Mouse (Mus musculus): Measurements from ENCODE around the gene Sirt7. TPM values are rescaled to one million over a fixed set of nuclear protein-coding genes. Genes with fewer than 3 reads are reported as not detected.

Gene Sirt7
- polyA plus RNA-seq, 1 experiment from 2014 or later: 46.2 TPM

DNA sequence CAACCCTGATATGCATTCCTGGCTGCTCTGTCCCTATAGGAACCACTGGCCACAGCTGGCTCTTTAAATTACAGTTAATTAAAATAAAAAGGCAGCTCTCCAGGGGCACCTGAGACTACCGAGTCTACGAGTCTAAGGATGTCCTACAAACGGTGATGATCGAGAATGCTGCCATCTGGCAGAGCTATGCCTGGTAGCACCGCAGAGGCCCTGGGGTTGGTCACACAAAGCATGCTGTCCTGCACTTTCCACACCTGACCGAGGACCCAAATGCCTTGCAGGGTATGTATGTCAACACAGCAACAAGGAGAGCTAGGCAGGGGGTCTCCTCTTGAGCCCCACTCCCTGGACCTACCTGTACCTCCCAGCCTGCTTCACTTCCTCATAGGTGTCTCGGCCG is 11.1 kb downstream of the Sirt7 start:
- H3K4me2 ChIP-seq (ENCODE audit: low read length): no peak overlapping the region
- no peak for ATAC-seq

DNA sequence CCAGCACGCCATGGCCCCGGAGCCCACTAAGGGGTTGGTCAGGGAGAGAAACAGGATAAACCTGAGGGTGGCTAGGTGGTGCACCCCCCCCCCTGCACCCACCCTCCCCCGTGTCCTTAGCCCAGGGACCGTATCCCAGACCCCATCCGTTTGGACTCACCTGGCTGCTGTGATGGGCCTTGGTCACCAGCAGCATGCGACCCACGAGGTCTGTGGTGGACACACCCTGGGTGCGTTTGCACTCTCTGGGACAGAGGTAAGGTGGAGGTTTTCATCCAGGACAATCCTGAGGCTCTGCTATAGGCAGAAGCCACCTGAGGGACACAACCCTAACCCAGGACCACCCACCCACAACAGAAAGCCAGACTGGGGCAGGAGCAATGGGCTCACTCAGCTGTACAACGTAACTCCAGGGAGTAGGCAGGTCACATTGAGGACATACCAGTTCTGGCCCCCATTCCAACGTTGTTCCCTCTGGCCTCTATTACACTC is 11.5 kb downstream of the Sirt7 start:
- H3K27ac ChIP-seq (ENCODE audit: low read length): no peak overlapping the region
- no peak for ATAC-seq
- peaks cover 37% of the 10 kb centered on the region for H3K36me3 ChIP-seq (ENCODE audit: control insufficient read depth, insufficient read depth, low read length)
- H3K4me2 ChIP-seq (ENCODE audit: low read length): no peak overlapping the region
- no peak overlapping the region for H3K9ac ChIP-seq (ENCODE audit: low read depth, low read length)
- no peaks in the 10 kb centered on the region for H3K9me3 ChIP-seq (replicated peaks; ENCODE audit: control insufficient read depth, low read length, poor library complexity, severe bottlenecking)
- 90% methylated on average over 9 of the region's 10 CpGs for WGBS
- H3K4me1 ChIP-seq (ENCODE audit: control insufficient read depth, insufficient read depth, low read length): peaks cover 23% of the 10 kb centered on the region
- H3K4me3 ChIP-seq (ENCODE audit: low read depth, low read length): no peak overlapping the region
- H3K27me3 ChIP-seq (ENCODE audit: control insufficient read depth, insufficient read depth, low read depth, low read length): no peaks in the 10 kb centered on the region; the same call in 1 of the 2 replicates

More for the DNA sequence above, 11.1 kb downstream of the Sirt7 start:
- no peaks in the 10 kb centered on the region for H3K9me3 ChIP-seq (replicated peaks; ENCODE audit: control insufficient read depth, low read length, poor library complexity, severe bottlenecking)
- no peaks in the 10 kb centered on the region; the same call in 1 of the 2 replicates for H3K27me3 ChIP-seq (ENCODE audit: control insufficient read depth, insufficient read depth, low read depth, low read length)
- peaks cover 19% of the 10 kb centered on the region for H3K4me1 ChIP-seq (ENCODE audit: control insufficient read depth, insufficient read depth, low read length)
- H3K36me3 ChIP-seq (ENCODE audit: control insufficient read depth, insufficient read depth, low read length): peaks cover 42% of the 10 kb centered on the region
- no peak overlapping the region for H3K4me3 ChIP-seq (ENCODE audit: low read depth, low read length)
- 85% methylated on average over 8 of the region's 8 CpGs for WGBS
- no peak overlapping the region for H3K9ac ChIP-seq (ENCODE audit: low read depth, low read length)
- no peak overlapping the region for H3K27ac ChIP-seq (ENCODE audit: low read length)

GRCm38 (mm10) chr11:120612763-120613162 is 12.3 kb downstream of the Sirt7 start:
- no peak for ATAC-seq
- peaks cover 31% of the 10 kb centered on the region; the same call in 1 of the 2 replicates for H3K36me3 ChIP-seq (ENCODE audit: control insufficient read depth, insufficient read depth, low read length)

GRCm38 (mm10) chr11:120610477-120611046 is 14.5 kb downstream of the Sirt7 start:
- Histone ChIP-seq H3K9ac (ENCODE audit: low read depth, low read length) (no peak overlapping the region), H3K4me1 (ENCODE audit: control insufficient read depth, insufficient read depth, low read length) (peaks cover 6% of the 10 kb centered on the region; the same call in 1 of the 2 replicates), H3K9me3 (replicated peaks; ENCODE audit: control insufficient read depth, low read length, poor library complexity, severe bottlenecking) (no peaks in the 10 kb centered on the region), H3K36me3 (ENCODE audit: control insufficient read depth, insufficient read depth, low read length) (peaks cover 28% of the 10 kb centered on the region; the same call in 1 of the 2 replicates), H3K4me3 (ENCODE audit: low read depth, low read length) (no peak overlapping the region), H3K27me3 (ENCODE audit: control insufficient read depth, insufficient read depth, low read depth, low read length) (no peaks in the 10 kb centered on the region; the same call in 1 of the 2 replicates), H3K4me2 (ENCODE audit: low read length) (no peak overlapping the region), H3K27ac (ENCODE audit: low read length) (no peak overlapping the region)
- ATAC-seq: no peak
- WGBS: 79% methylated on average over 9 of the region's 9 CpGs

More at GRCm38 (mm10) chr11:120612763-120613162, 12.3 kb downstream of the Sirt7 start:
- H3K4me3 ChIP-seq (ENCODE audit: low read depth, low read length): no peak overlapping the region
- H3K4me1 ChIP-seq (ENCODE audit: control insufficient read depth, insufficient read depth, low read length): peaks cover 22% of the 10 kb centered on the region
- 47% methylated on average over 6 of the region's 6 CpGs for WGBS
- H3K27me3 ChIP-seq (ENCODE audit: control insufficient read depth, insufficient read depth, low read depth, low read length): no peaks in the 10 kb centered on the region; the same call in 1 of the 2 replicates
- no peak overlapping the region for H3K27ac ChIP-seq (ENCODE audit: low read length)
- no peak overlapping the region for H3K9ac ChIP-seq (ENCODE audit: low read depth, low read length)
- H3K9me3 ChIP-seq (replicated peaks; ENCODE audit: control insufficient read depth, low read length, poor library complexity, severe bottlenecking): no peaks in the 10 kb centered on the region
- H3K4me2 ChIP-seq (ENCODE audit: low read length): no peak overlapping the region

DNA sequence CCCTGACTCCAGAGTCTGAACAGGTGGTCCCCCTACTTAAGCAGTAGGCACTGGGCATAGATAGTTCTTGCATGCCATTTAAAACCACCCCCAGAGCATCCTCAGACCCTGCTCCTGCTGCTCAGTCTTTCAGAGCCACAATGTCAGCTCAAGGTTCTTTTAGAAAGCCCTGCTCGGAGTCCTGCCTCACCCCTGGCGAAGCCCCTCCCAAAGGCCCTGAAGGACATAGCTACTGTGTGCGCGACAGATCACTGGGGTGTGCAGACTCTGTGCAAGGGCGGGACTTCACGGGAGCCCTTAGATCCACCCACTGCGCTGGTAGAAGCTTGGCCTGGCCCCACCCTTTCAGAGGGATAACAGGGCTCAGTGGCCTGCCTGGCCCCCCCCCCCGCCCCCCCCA is 15.8 kb downstream of the Sirt7 start:
- 0 out of 2 replicates have a peak, but pooled peaks have one; percentile 36 for ATAC-seq
- Histone ChIP-seq H3K4me3 (ENCODE audit: low read depth, low read length) (no peak overlapping the region), H3K36me3 (ENCODE audit: control insufficient read depth, insufficient read depth, low read length) (peaks cover 31% of the 10 kb centered on the region; the same call in 1 of the 2 replicates), H3K9ac (ENCODE audit: low read depth, low read length) (peak overlapping the region; percentile 38; the same call in 1 of the 2 replicates), H3K27me3 (ENCODE audit: control insufficient read depth, insufficient read depth, low read depth, low read length) (no peaks in the 10 kb centered on the region; the same call in 1 of the 2 replicates), H3K4me1 (ENCODE audit: control insufficient read depth, insufficient read depth, low read length) (peaks cover 6% of the 10 kb centered on the region; the same call in 1 of the 2 replicates), H3K9me3 (replicated peaks; ENCODE audit: control insufficient read depth, low read length, poor library complexity, severe bottlenecking) (no peaks in the 10 kb centered on the region), H3K4me2 (ENCODE audit: low read length) (no peak overlapping the region), H3K27ac (ENCODE audit: low read length) (no peak overlapping the region)
- 44% methylated on average over 7 of the region's 8 CpGs for WGBS

- Histone ChIP-seq H3K4me3 (ENCODE audit: low read depth, low read length) (0 out of 2 replicates have a peak within 1 kb of the TSS, but pooled peaks have one; percentile 5), H3K27me3 (ENCODE audit: control insufficient read depth, insufficient read depth, low read depth, low read length) (no peaks in the 10 kb centered on the region; the same call in 1 of the 2 replicates), H3K9me3 (replicated peaks; ENCODE audit: control insufficient read depth, low read length, poor library complexity, severe bottlenecking) (no peaks in the 10 kb centered on the region), H3K36me3 (ENCODE audit: control insufficient read depth, insufficient read depth, low read length) (peaks cover 30% of the 10 kb centered on the region; the same call in 1 of the 2 replicates), H3K9ac (ENCODE audit: low read depth, low read length) (peak within 1 kb of the TSS; percentile 38; the same call in 1 of the 2 replicates), H3K27ac (ENCODE audit: low read length) (no peak within 1 kb of the TSS), H3K4me1 (ENCODE audit: control insufficient read depth, insufficient read depth, low read length) (peaks cover 6% of the 10 kb centered on the region; the same call in 1 of the 2 replicates), H3K4me2 (ENCODE audit: low read length) (peak within 1 kb of the TSS; percentile 30; the same call in 1 of the 2 replicates)
- no peak for ATAC-seq
- WGBS: 7% methylated on average over 45 of the region's 45 CpGs
These were observed 16.6 kb downstream of the Sirt7 start, which contains the start of gene Npb for GRCm38 (mm10) chr11:120608241-120609034. Gene Npb, plus strand, starts transcription at chr11:120608477.

DNA sequence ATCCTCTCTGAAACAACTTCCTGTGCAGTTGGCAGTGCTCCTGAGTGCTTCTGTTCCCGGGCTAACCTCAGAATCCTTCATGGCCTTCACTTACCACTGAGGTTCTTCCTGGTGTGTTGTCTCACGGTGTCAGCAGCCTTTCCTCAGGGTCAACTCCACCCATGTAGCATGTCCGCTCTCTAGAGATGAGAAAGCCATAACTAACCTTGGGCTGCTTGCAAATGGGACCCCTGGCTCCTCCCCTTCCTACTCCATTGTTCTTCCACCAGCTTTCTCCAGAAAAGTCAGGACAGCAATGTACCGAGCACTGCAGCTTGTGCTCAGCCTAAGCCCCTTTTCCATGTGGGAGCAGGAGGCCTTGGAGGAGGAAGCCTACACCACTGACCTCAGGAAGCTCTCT is 18.3 kb downstream of the Sirt7 start:
- H3K27me3 ChIP-seq (ENCODE audit: control insufficient read depth, insufficient read depth, low read depth, low read length): no peaks in the 10 kb centered on the region; the same call in 1 of the 2 replicates
- no peaks in the 10 kb centered on the region for H3K9me3 ChIP-seq (replicated peaks; ENCODE audit: control insufficient read depth, low read length, poor library complexity, severe bottlenecking)
- H3K36me3 ChIP-seq (ENCODE audit: control insufficient read depth, insufficient read depth, low read length): peaks cover 22% of the 10 kb centered on the region; the same call in 1 of the 2 replicates
- no peak overlapping the region for H3K4me2 ChIP-seq (ENCODE audit: low read length)
- ATAC-seq: no peak
- no peak overlapping the region for H3K9ac ChIP-seq (ENCODE audit: low read depth, low read length)
- peaks cover 6% of the 10 kb centered on the region; the same call in 1 of the 2 replicates for H3K4me1 ChIP-seq (ENCODE audit: control insufficient read depth, insufficient read depth, low read length)
- 84% methylated on average over 4 of the region's 4 CpGs for WGBS
- no peak overlapping the region for H3K27ac ChIP-seq (ENCODE audit: low read length)
- no peak overlapping the region for H3K4me3 ChIP-seq (ENCODE audit: low read depth, low read length)

- H3K4me3 ChIP-seq (ENCODE audit: low read depth, low read length): no peak overlapping the region
- no peak overlapping the region for H3K27ac ChIP-seq (ENCODE audit: low read length)
- no peaks in the 10 kb centered on the region for H3K9me3 ChIP-seq (replicated peaks; ENCODE audit: control insufficient read depth, low read length, poor library complexity, severe bottlenecking)
- peaks cover 17% of the 10 kb centered on the region for H3K36me3 ChIP-seq (ENCODE audit: control insufficient read depth, insufficient read depth, low read length)
- 88% methylated on average over 7 of the region's 7 CpGs for WGBS
- peaks cover 6% of the 10 kb centered on the region; the same call in 1 of the 2 replicates for H3K4me1 ChIP-seq (ENCODE audit: control insufficient read depth, insufficient read depth, low read length)
- no peak overlapping the region for H3K9ac ChIP-seq (ENCODE audit: low read depth, low read length)
- no peak overlapping the region for H3K4me2 ChIP-seq (ENCODE audit: low read length)
- no peak for ATAC-seq
- no peaks in the 10 kb centered on the region; the same call in 1 of the 2 replicates for H3K27me3 ChIP-seq (ENCODE audit: control insufficient read depth, insufficient read depth, low read depth, low read length)
These were observed 19.4 kb downstream of the Sirt7 start for GRCm38 (mm10) chr11:120605667-120606066.

All from midbrain, embryonic 16.5 days (tissue).